Comparison of ENCODE assay signal across 9 mouse cellular contexts in genomic region chr9:39508998-39509397, GRCm38 (mm10). TPM values are rescaled to one million over a fixed set of nuclear protein-coding genes. Genes with fewer than 3 reads are reported as not detected.
DNase-seq lines count a peak whose midpoint lies in the region; ATAC-seq and TF ChIP-seq lines count a peak whose summit lies in the region.
"Had no signal": no experiment of that assay in that cellular context is flagged by ENCODE, and none has a peak within 500 bp of the region (broad histone marks: within the 10 kb centered on the region; RNA-seq: fewer than 3 reads in every experiment).

No protein-coding gene starts in this region.

- H3K4me3 ChIP-seq in liver, adult 2 months (ENCODE audit: insufficient read depth, low read depth, low read length): no peak overlapping the region
- H3K4me3 ChIP-seq in liver, embryonic 12.5 days: no peak overlapping the region
- no peak overlapping the region for H3K4me3 ChIP-seq in forebrain, embryonic 15.5 days
- H3K4me3 ChIP-seq in intestine, postnatal 0 days (ENCODE audit: low read depth, low read length): no peak overlapping the region
- no peak overlapping the region for H3K4me3 ChIP-seq in limb, embryonic 11.5 days (ENCODE audit: low read depth, low read length)
- H3K4me3 ChIP-seq: lung, embryonic 15.5 days had no signal

- H3K79me2 ChIP-seq in liver, adult 2 months (ENCODE audit: control insufficient read depth, insufficient read depth, low read length): no peaks in the 10 kb centered on the region

- no peak for TF ChIP-seq POLR2A in liver, adult 2 months (IDR thresholded peaks at IDR 0.05; ENCODE audit: extremely low read depth, insufficient read depth, low read length)

- no peak overlapping the region for H3K4me2 ChIP-seq in liver, embryonic 12.5 days
- H3K4me2 ChIP-seq in forebrain, embryonic 15.5 days (replicated peaks): no peak overlapping the region
- no peak overlapping the region for H3K4me2 ChIP-seq in intestine, postnatal 0 days (replicated peaks; ENCODE audit: low read depth)
- H3K4me2 ChIP-seq in limb, embryonic 11.5 days (ENCODE audit: low read depth, severe bottlenecking): no peak overlapping the region
- H3K4me2 ChIP-seq: lung, embryonic 15.5 days had no signal

- no peaks in the 10 kb centered on the region for H3K27me3 ChIP-seq in liver, adult 2 months (ENCODE audit: control insufficient read depth, insufficient read depth, low read length)
- no peaks in the 10 kb centered on the region for H3K27me3 ChIP-seq in liver, embryonic 12.5 days (replicated peaks)
- H3K27me3 ChIP-seq in forebrain, embryonic 15.5 days: no peaks in the 10 kb centered on the region
- no peaks in the 10 kb centered on the region for H3K27me3 ChIP-seq in intestine, postnatal 0 days (replicated peaks; ENCODE audit: control insufficient read depth, insufficient read depth, low read length)
- no peaks in the 10 kb centered on the region for H3K27me3 ChIP-seq in limb, embryonic 11.5 days (ENCODE audit: control insufficient read depth, insufficient read depth, low read length)
- H3K27me3 ChIP-seq: lung, embryonic 15.5 days had no signal

- H3K27ac ChIP-seq in liver, adult 2 months (replicated peaks; ENCODE audit: insufficient read depth, low read depth, low read length): no peak overlapping the region
- no peak overlapping the region for H3K27ac ChIP-seq in liver, embryonic 12.5 days
- H3K27ac ChIP-seq in forebrain, embryonic 15.5 days (replicated peaks): no peak overlapping the region
- no peak overlapping the region for H3K27ac ChIP-seq in intestine, postnatal 0 days (ENCODE audit: low read depth, low read length)
- no peak overlapping the region for H3K27ac ChIP-seq in limb, embryonic 11.5 days (replicated peaks; ENCODE audit: low read depth, low read length)
- H3K27ac ChIP-seq: lung, embryonic 15.5 days had no signal

- H3K9ac ChIP-seq in liver, adult 2 months (ENCODE audit: low read depth, low read length): no peak overlapping the region
- no peak overlapping the region for H3K9ac ChIP-seq in liver, embryonic 12.5 days
- H3K9ac ChIP-seq in forebrain, embryonic 15.5 days (replicated peaks): no peak overlapping the region
- no peak overlapping the region for H3K9ac ChIP-seq in intestine, postnatal 0 days (ENCODE audit: low read depth, low read length)
- H3K9ac ChIP-seq in limb, embryonic 11.5 days (ENCODE audit: low read length): no peak overlapping the region
- H3K9ac ChIP-seq: lung, embryonic 15.5 days had no signal

- no peaks in the 10 kb centered on the region for H3K4me1 ChIP-seq in liver, adult 2 months (ENCODE audit: control insufficient read depth, insufficient read depth, low read length)
- no peaks in the 10 kb centered on the region for H3K4me1 ChIP-seq in liver, embryonic 12.5 days
- H3K4me1 ChIP-seq in forebrain, embryonic 15.5 days: no peaks in the 10 kb centered on the region
- H3K4me1 ChIP-seq in intestine, postnatal 0 days (replicated peaks; ENCODE audit: control insufficient read depth, insufficient read depth, low read length): no peaks in the 10 kb centered on the region
- H3K4me1 ChIP-seq in limb, embryonic 11.5 days (ENCODE audit: control insufficient read depth, insufficient read depth, low read length): no peaks in the 10 kb centered on the region
- H3K4me1 ChIP-seq: lung, embryonic 15.5 days had no signal

- peak; percentile 4 for DNase-seq in liver, adult 2 months (ENCODE audit: extremely low read depth, low read depth, low spot score)
- DNase-seq in adrenal gland, postnatal 36 days: peak; percentile 20 to 60
- peak; percentile 71 for DNase-seq in limb, embryonic 11.5 days (ENCODE audit: low spot score)
- DNase-seq in retina, postnatal 7 days (ENCODE audit: low read depth, low spot score): peak; percentile 41
- no peak for DNase-seq in spleen, postnatal 36 days (ENCODE audit: low spot score in 2 of 2)

- H3K9me3 ChIP-seq in liver, embryonic 12.5 days (replicated peaks): no peaks in the 10 kb centered on the region
- no peaks in the 10 kb centered on the region for H3K9me3 ChIP-seq in forebrain, embryonic 15.5 days
- no peaks in the 10 kb centered on the region for H3K9me3 ChIP-seq in intestine, postnatal 0 days (ENCODE audit: control insufficient read depth)
- no peaks in the 10 kb centered on the region for H3K9me3 ChIP-seq in limb, embryonic 11.5 days (ENCODE audit: control insufficient read depth, low read length)
- H3K9me3 ChIP-seq: lung, embryonic 15.5 days had no signal

- WGBS in liver, adult 2 months: 6% methylated on average over 6 of the region's 6 CpGs
- WGBS in liver, embryonic 12.5 days (ENCODE audit: insufficient replicate concordance): 10% methylated on average over 6 of the region's 6 CpGs
- WGBS in forebrain, embryonic 15.5 days: 13% methylated on average over 6 of the region's 6 CpGs
- WGBS in intestine, postnatal 0 days: 6% methylated on average over 6 of the region's 6 CpGs
- 11% methylated on average over 6 of the region's 6 CpGs for WGBS in limb, embryonic 11.5 days

- TF ChIP-seq CTCF in liver, adult 2 months (IDR thresholded peaks at IDR 0.05; ENCODE audit: low read depth, low read length): 0 out of 2 replicates have a peak, but pooled peaks have one; percentile 6
- TF ChIP-seq CTCF in intestine, postnatal 0 days (IDR thresholded peaks at IDR 0.05; ENCODE audit: low read depth): peak; percentile 76

- ATAC-seq in liver, embryonic 12.5 days: no peak
- ATAC-seq in forebrain, embryonic 15.5 days (replicated peaks): peak; percentile 88
- no peak for ATAC-seq in intestine, postnatal 0 days
- no peak for ATAC-seq in limb, embryonic 11.5 days (ENCODE audit: insufficient number of reproducible peaks, low FRiP score, low TSS enrichment, low read depth)

- no peaks in the 10 kb centered on the region for H3K36me3 ChIP-seq in liver, adult 2 months (ENCODE audit: control insufficient read depth, insufficient read depth, low read length)
- H3K36me3 ChIP-seq in liver, embryonic 12.5 days: no peaks in the 10 kb centered on the region
- H3K36me3 ChIP-seq in forebrain, embryonic 15.5 days: no peaks in the 10 kb centered on the region
- H3K36me3 ChIP-seq in intestine, postnatal 0 days (ENCODE audit: control insufficient read depth, insufficient read depth): no peaks in the 10 kb centered on the region
- no peaks in the 10 kb centered on the region for H3K36me3 ChIP-seq in limb, embryonic 11.5 days (ENCODE audit: control insufficient read depth, insufficient read depth, low read length)
- H3K36me3 ChIP-seq: lung, embryonic 15.5 days had no signal

RNA-seq across cellular contexts. Expression of gene Olfr957, which starts 6.6 kb away (rescaled TPM):
- total RNA-seq in liver, adult 2 months (2014; rRNA removed): not detected in 2 replicates
- not detected in 2 replicates for polyA plus RNA-seq in liver, adult 2 months (2012; rRNA removed)
- polyA plus RNA-seq in liver, embryonic 12.5 days (2016; fragmentation: Nextera tagmentation; extraction: Ambion mirVana): not detected in 2 replicates
- not detected for total RNA-seq in adrenal gland, postnatal 36 days (2021)
- polyA plus RNA-seq in forebrain, embryonic 15.5 days (2015; fragmentation: Nextera tagmentation; extraction: Ambion mirVana): not detected in 2 replicates
- not detected in 2 replicates for polyA plus RNA-seq in intestine, postnatal 0 days (2015; fragmentation: Nextera tagmentation; extraction: Ambion mirVana)
- polyA plus RNA-seq in limb, embryonic 11.5 days (2014; fragmentation: Nextera tagmentation; extraction: Ambion mirVana): not detected in 2 replicates
- polyA plus RNA-seq: lung, embryonic 15.5 days had no signal

RNA-seq across cellular contexts. Expression of gene Olfr44, which starts 15.2 kb away (rescaled TPM):
- not detected in 2 replicates for total RNA-seq in liver, adult 2 months (2014; rRNA removed)
- polyA plus RNA-seq in liver, adult 2 months (2012; rRNA removed): not detected in 2 replicates
- not detected in 2 replicates for polyA plus RNA-seq in liver, embryonic 12.5 days (2016; fragmentation: Nextera tagmentation; extraction: Ambion mirVana)
- total RNA-seq in adrenal gland, postnatal 36 days (2021): not detected
- polyA plus RNA-seq in forebrain, embryonic 15.5 days (2015; fragmentation: Nextera tagmentation; extraction: Ambion mirVana): not detected in 2 replicates
- not detected in 2 replicates for polyA plus RNA-seq in intestine, postnatal 0 days (2015; fragmentation: Nextera tagmentation; extraction: Ambion mirVana)
- not detected in 2 replicates for polyA plus RNA-seq in limb, embryonic 11.5 days (2014; fragmentation: Nextera tagmentation; extraction: Ambion mirVana)
- polyA plus RNA-seq: lung, embryonic 15.5 days had no signal

RNA-seq across cellular contexts. Expression of gene Olfr955, which starts 37.3 kb away (rescaled TPM):
- not detected in 2 replicates for total RNA-seq in liver, adult 2 months (2014; rRNA removed)
- not detected in 2 replicates for polyA plus RNA-seq in liver, adult 2 months (2012; rRNA removed)
- polyA plus RNA-seq in liver, embryonic 12.5 days (2016; fragmentation: Nextera tagmentation; extraction: Ambion mirVana): not detected in 2 replicates
- not detected for total RNA-seq in adrenal gland, postnatal 36 days (2021)
- polyA plus RNA-seq in forebrain, embryonic 15.5 days (2015; fragmentation: Nextera tagmentation; extraction: Ambion mirVana): not detected in 2 replicates
- not detected in 2 replicates for polyA plus RNA-seq in intestine, postnatal 0 days (2015; fragmentation: Nextera tagmentation; extraction: Ambion mirVana)
- not detected in 2 replicates for polyA plus RNA-seq in limb, embryonic 11.5 days (2014; fragmentation: Nextera tagmentation; extraction: Ambion mirVana)
- polyA plus RNA-seq: lung, embryonic 15.5 days had no signal

RNA-seq across cellular contexts. Expression of gene Olfr958, which starts 44.9 kb away (rescaled TPM):
- not detected in 2 replicates for total RNA-seq in liver, adult 2 months (2014; rRNA removed)
- polyA plus RNA-seq in liver, adult 2 months (2012; rRNA removed): not detected in 2 replicates
- not detected in 2 replicates for polyA plus RNA-seq in liver, embryonic 12.5 days (2016; fragmentation: Nextera tagmentation; extraction: Ambion mirVana)
- not detected for total RNA-seq in adrenal gland, postnatal 36 days (2021)
- not detected in 2 replicates for polyA plus RNA-seq in forebrain, embryonic 15.5 days (2015; fragmentation: Nextera tagmentation; extraction: Ambion mirVana)
- not detected in 2 replicates for polyA plus RNA-seq in intestine, postnatal 0 days (2015; fragmentation: Nextera tagmentation; extraction: Ambion mirVana)
- polyA plus RNA-seq in limb, embryonic 11.5 days (2014; fragmentation: Nextera tagmentation; extraction: Ambion mirVana): not detected in 2 replicates
- polyA plus RNA-seq: lung, embryonic 15.5 days had no signal

RNA-seq across cellular contexts. Expression of gene Olfr954, which starts 52.5 kb away (rescaled TPM):
- total RNA-seq in liver, adult 2 months (2014; rRNA removed): not detected in 2 replicates
- polyA plus RNA-seq in liver, adult 2 months (2012; rRNA removed): not detected in 2 replicates
- not detected in 2 replicates for polyA plus RNA-seq in liver, embryonic 12.5 days (2016; fragmentation: Nextera tagmentation; extraction: Ambion mirVana)
- total RNA-seq in adrenal gland, postnatal 36 days (2021): not detected
- not detected in 2 replicates for polyA plus RNA-seq in forebrain, embryonic 15.5 days (2015; fragmentation: Nextera tagmentation; extraction: Ambion mirVana)
- not detected in 2 replicates for polyA plus RNA-seq in intestine, postnatal 0 days (2015; fragmentation: Nextera tagmentation; extraction: Ambion mirVana)
- polyA plus RNA-seq in limb, embryonic 11.5 days (2014; fragmentation: Nextera tagmentation; extraction: Ambion mirVana): not detected in 2 replicates
- polyA plus RNA-seq: lung, embryonic 15.5 days had no signal

Comparison
In these comparisons a context has a peak if more than half of its experiments do, and no peak if none do; other contexts are left out.
1. DNase-seq: peak in liver, adult 2 months (single experiment), adrenal gland, postnatal 36 days (2 of 2), limb, embryonic 11.5 days (single experiment) and retina, postnatal 7 days (single experiment); none in spleen, postnatal 36 days (0 of 2).